Mouse (Mus musculus): ENCODE measurements around the gene Otos. TPM values are rescaled to one million over a fixed set of nuclear protein-coding genes. Genes with fewer than 3 reads are reported as not detected.
A peak's percentile ranks its signal among the peaks of the same experiment; 100 is the strongest.

The Otos gene
- total RNA-seq (2014; fragmentation: Nextera tagmentation) (0.72 and 5.4 TPM in 2 replicates), total RNA-seq (2017) (not detected in 2 replicates)

GRCm38 (mm10) chr1:92648673-92649072 lies at the start of gene Otos:
Otos (minus strand) TSS chr1:92648841.
- ATAC-seq (replicated peaks; ENCODE audit: low FRiP score, low TSS enrichment, poor library complexity, severe bottlenecking), result peak; percentile 71

- peak; percentile 50; the same call in 1 of the 2 replicates for ATAC-seq (replicated peaks; ENCODE audit: low FRiP score, low TSS enrichment, poor library complexity, severe bottlenecking)
These were observed 48.2 kb upstream of the Otos start for GRCm38 (mm10) chr1:92696848-92697247.

GRCm38 (mm10) chr1:92695751-92696150 lies 47.1 kb upstream of the Otos start:
- ATAC-seq (replicated peaks; ENCODE audit: low FRiP score, low TSS enrichment, poor library complexity, severe bottlenecking), result no peak

GRCm38 (mm10) chr1:92691166-92691844 lies 42.7 kb upstream of the Otos start:
- peak; percentile 94 for ATAC-seq (replicated peaks; ENCODE audit: low FRiP score, low TSS enrichment, poor library complexity, severe bottlenecking)

GRCm38 (mm10) chr1:92686994-92687393 lies 38.4 kb upstream of the Otos start:
- ATAC-seq (replicated peaks; ENCODE audit: low FRiP score, low TSS enrichment, poor library complexity, severe bottlenecking), result no peak

GRCm38 (mm10) chr1:92683151-92683550 lies 34.5 kb upstream of the Otos start:
- no peak for ATAC-seq (replicated peaks; ENCODE audit: low FRiP score, low TSS enrichment, poor library complexity, severe bottlenecking)

GRCm38 (mm10) chr1:92680668-92681603 lies 32.3 kb upstream of the Otos start:
- no peak for ATAC-seq (replicated peaks; ENCODE audit: low FRiP score, low TSS enrichment, poor library complexity, severe bottlenecking)

- ATAC-seq (replicated peaks; ENCODE audit: low FRiP score, low TSS enrichment, poor library complexity, severe bottlenecking), result no peak
These were observed 30.1 kb upstream of the Otos start for GRCm38 (mm10) chr1:92678757-92679156.

GRCm38 (mm10) chr1:92676676-92676975 lies 28.0 kb upstream of the Otos start:
- no peak for ATAC-seq (replicated peaks; ENCODE audit: low FRiP score, low TSS enrichment, poor library complexity, severe bottlenecking)

GRCm38 (mm10) chr1:92675932-92676675 lies 27.5 kb upstream of the Otos start:
- ATAC-seq (replicated peaks; ENCODE audit: low FRiP score, low TSS enrichment, poor library complexity, severe bottlenecking), result 0 out of 2 replicates have a peak, but pooled peaks have one; percentile 20

GRCm38 (mm10) chr1:92673258-92673782 lies 24.7 kb upstream of the Otos start:
- ATAC-seq (replicated peaks; ENCODE audit: low FRiP score, low TSS enrichment, poor library complexity, severe bottlenecking), result no peak

- no peak for ATAC-seq (replicated peaks; ENCODE audit: low FRiP score, low TSS enrichment, poor library complexity, severe bottlenecking)
These were observed 22.7 kb upstream of the Otos start for GRCm38 (mm10) chr1:92671326-92671725.

GRCm38 (mm10) chr1:92669430-92669829 lies 20.8 kb upstream of the Otos start:
- ATAC-seq (replicated peaks; ENCODE audit: low FRiP score, low TSS enrichment, poor library complexity, severe bottlenecking), result no peak

- ATAC-seq (replicated peaks; ENCODE audit: low FRiP score, low TSS enrichment, poor library complexity, severe bottlenecking), result no peak
These were observed 18.5 kb upstream of the Otos start for GRCm38 (mm10) chr1:92667106-92667505.

- peak; percentile 60; the same call in 1 of the 2 replicates for ATAC-seq (replicated peaks; ENCODE audit: low FRiP score, low TSS enrichment, poor library complexity, severe bottlenecking)
These were observed 10.8 kb upstream of the Otos start for GRCm38 (mm10) chr1:92659392-92659791.

- no peak for ATAC-seq (replicated peaks; ENCODE audit: low FRiP score, low TSS enrichment, poor library complexity, severe bottlenecking)
These were observed 8.6 kb upstream of the Otos start for GRCm38 (mm10) chr1:92657025-92657820.

- no peak for ATAC-seq (replicated peaks; ENCODE audit: low FRiP score, low TSS enrichment, poor library complexity, severe bottlenecking)
These were observed 6.0 kb upstream of the Otos start for GRCm38 (mm10) chr1:92654676-92655075.

GRCm38 (mm10) chr1:92653179-92653578 lies 4.5 kb upstream of the Otos start:
- no peak for ATAC-seq (replicated peaks; ENCODE audit: low FRiP score, low TSS enrichment, poor library complexity, severe bottlenecking)

- ATAC-seq (replicated peaks; ENCODE audit: low FRiP score, low TSS enrichment, poor library complexity, severe bottlenecking), result no peak
These were observed 2.8 kb upstream of the Otos start for GRCm38 (mm10) chr1:92651467-92651866.

Data from megakaryocyte-erythroid progenitor cell, adult 5-6 weeks (primary cell).